Mouse (Mus musculus): ENCODE measurements around the gene AU022751. TPM values are rescaled to one million over a fixed set of nuclear protein-coding genes. Genes with fewer than 3 reads are reported as not detected.
"Not testable (repeated sequence)": the region's sequence is repeated elsewhere in the genome, so short reads cannot be mapped to it uniquely, and the experiment has no call there.

AU022751 gene
- polyA plus RNA-seq (2015; fragmentation: Nextera tagmentation; extraction: Ambion mirVana): 0.09 TPM in 1 of 2 replicates, not detected in the other

GRCm38 (mm10) chrX:6082954-6083680 lies at the start of gene AU022751:
Gene AU022751 (minus strand): TSS chrX:6083419.
- Histone ChIP-seq H3K4me1 (ENCODE audit: control insufficient read depth, insufficient read depth, low read depth, low read length) (no peaks in the 10 kb centered on the region), H3K4me3 (ENCODE audit: low read length) (no peak within 1 kb of the TSS), H3K27me3 (replicated peaks; ENCODE audit: control insufficient read depth, insufficient read depth, low read length) (no peaks in the 10 kb centered on the region), H3K27ac (ENCODE audit: low read depth, low read length) (no peak within 1 kb of the TSS), H3K9ac (ENCODE audit: low read depth, low read length) (no peak within 1 kb of the TSS), H3K9me3 (ENCODE audit: control insufficient read depth, low read length) (peaks cover 24% of the 10 kb centered on the region), H3K4me2 (ENCODE audit: low read length) (no peak within 1 kb of the TSS), H3K36me3 (ENCODE audit: control insufficient read depth, insufficient read depth, low read length) (no peaks in the 10 kb centered on the region; the same call in 1 of the 2 replicates)
- no peak for ATAC-seq
- 87% methylated on average over 38 of the region's 39 CpGs for WGBS

GRCm38 (mm10) chrX:6091996-6092757 lies 9.0 kb upstream of the AU022751 start:
- H3K9me3 ChIP-seq (ENCODE audit: control insufficient read depth, low read length): no peaks in the 10 kb centered on the region
- WGBS: 10% methylated on average over 25 of the region's 30 CpGs
- H3K27me3 ChIP-seq (replicated peaks; ENCODE audit: control insufficient read depth, insufficient read depth, low read length): no peaks in the 10 kb centered on the region
- peak overlapping the region; percentile 82 for H3K27ac ChIP-seq (ENCODE audit: low read depth, low read length)
- H3K36me3 ChIP-seq (ENCODE audit: control insufficient read depth, insufficient read depth, low read length): no peaks in the 10 kb centered on the region
- peak; percentile 99 for ATAC-seq
- peak overlapping the region; percentile 69 for H3K9ac ChIP-seq (ENCODE audit: low read depth, low read length)
- H3K4me2 ChIP-seq (ENCODE audit: low read length): peak overlapping the region; percentile 54
- peak overlapping the region; percentile 54 for H3K4me3 ChIP-seq (ENCODE audit: low read length)
- H3K4me1 ChIP-seq (ENCODE audit: control insufficient read depth, insufficient read depth, low read depth, low read length): no peaks in the 10 kb centered on the region

- peak overlapping the region; percentile 54 for H3K4me3 ChIP-seq (ENCODE audit: low read length)
- peak overlapping the region; percentile 54 for H3K4me2 ChIP-seq (ENCODE audit: low read length)
- H3K9ac ChIP-seq (ENCODE audit: low read depth, low read length): peak overlapping the region; percentile 69
- H3K4me1 ChIP-seq (ENCODE audit: control insufficient read depth, insufficient read depth, low read depth, low read length): no peaks in the 10 kb centered on the region
- H3K9me3 ChIP-seq (ENCODE audit: control insufficient read depth, low read length): no peaks in the 10 kb centered on the region
- peak overlapping the region; percentile 82 for H3K27ac ChIP-seq (ENCODE audit: low read depth, low read length)
- no peaks in the 10 kb centered on the region for H3K27me3 ChIP-seq (replicated peaks; ENCODE audit: control insufficient read depth, insufficient read depth, low read length)
- peak; percentile 65; the same call in 1 of the 2 replicates for ATAC-seq
- 16% methylated on average over 12 of the region's 12 CpGs for WGBS
- H3K36me3 ChIP-seq (ENCODE audit: control insufficient read depth, insufficient read depth, low read length): no peaks in the 10 kb centered on the region
Measured at GRCm38 (mm10) chrX:6091547-6091946, 8.3 kb upstream of the AU022751 start.

- WGBS: 93% methylated on average over 1 of the region's 1 CpGs
- no peak overlapping the region for H3K4me3 ChIP-seq (ENCODE audit: low read length)
- no peak for ATAC-seq
- H3K9ac ChIP-seq (ENCODE audit: low read depth, low read length): no peak overlapping the region
- no peaks in the 10 kb centered on the region for H3K27me3 ChIP-seq (replicated peaks; ENCODE audit: control insufficient read depth, insufficient read depth, low read length)
- H3K27ac ChIP-seq (ENCODE audit: low read depth, low read length): no peak overlapping the region
- no peaks in the 10 kb centered on the region for H3K36me3 ChIP-seq (ENCODE audit: control insufficient read depth, insufficient read depth, low read length)
- no peaks in the 10 kb centered on the region for H3K9me3 ChIP-seq (ENCODE audit: control insufficient read depth, low read length)
- H3K4me2 ChIP-seq (ENCODE audit: low read length): no peak overlapping the region
- H3K4me1 ChIP-seq (ENCODE audit: control insufficient read depth, insufficient read depth, low read depth, low read length): no peaks in the 10 kb centered on the region
Measured at GRCm38 (mm10) chrX:6061563-6061962, 21.7 kb downstream of the AU022751 start.

GRCm38 (mm10) chrX:6047936-6048614 lies 35.1 kb downstream of the AU022751 start:
- H3K27me3 ChIP-seq (replicated peaks; ENCODE audit: control insufficient read depth, insufficient read depth, low read length); H3K4me1 ChIP-seq (ENCODE audit: control insufficient read depth, insufficient read depth, low read depth, low read length); H3K36me3 ChIP-seq (ENCODE audit: control insufficient read depth, insufficient read depth, low read length); H3K9ac ChIP-seq (ENCODE audit: low read depth, low read length); H3K27ac ChIP-seq (ENCODE audit: low read depth, low read length); H3K9me3 ChIP-seq (ENCODE audit: control insufficient read depth, low read length): not testable (repeated sequence)
- peak overlapping the region; percentile 51 for H3K4me2 ChIP-seq (ENCODE audit: low read length)
- ATAC-seq: peak; percentile 67
- H3K4me3 ChIP-seq (ENCODE audit: low read length): peak overlapping the region; percentile 39
- 20% methylated on average over 1 of the region's 60 CpGs for WGBS

GRCm38 (mm10) chrX:6047066-6047935 lies 35.9 kb downstream of the AU022751 start, which contains the start of gene Nudt11:
Gene Nudt11 (plus strand): TSS chrX:6047453.
- peak; percentile 93 for ATAC-seq
- H3K27ac ChIP-seq (ENCODE audit: low read depth, low read length); H3K36me3 ChIP-seq (ENCODE audit: control insufficient read depth, insufficient read depth, low read length); H3K27me3 ChIP-seq (replicated peaks; ENCODE audit: control insufficient read depth, insufficient read depth, low read length); H3K4me1 ChIP-seq (ENCODE audit: control insufficient read depth, insufficient read depth, low read depth, low read length); H3K9me3 ChIP-seq (ENCODE audit: control insufficient read depth, low read length); H3K9ac ChIP-seq (ENCODE audit: low read depth, low read length); H3K4me2 ChIP-seq (ENCODE audit: low read length): not testable (repeated sequence)
- peak within 1 kb of the TSS; percentile 39 for H3K4me3 ChIP-seq (ENCODE audit: low read length)
- WGBS: 13% methylated on average over 16 of the region's 121 CpGs

Small RNAs within 50 kb of the gene (microRNA-seq; reads per million reads assigned to microRNA genes)
- gene Gm27360: not detected

Other genes starting within 250 kb of the AU022751 start
- 19.6 and 19.8 TPM in 2 replicates for gene Nudt11, start 36.0 kb downstream of the AU022751 start, polyA plus RNA-seq (2015; fragmentation: Nextera tagmentation; extraction: Ambion mirVana)
- gene Nudt10, start 89.6 kb upstream of the AU022751 start, polyA plus RNA-seq (2015; fragmentation: Nextera tagmentation; extraction: Ambion mirVana): 44.2 and 45.1 TPM in 2 replicates
- gene Bmp15, start 237.3 kb upstream of the AU022751 start, polyA plus RNA-seq (2015; fragmentation: Nextera tagmentation; extraction: Ambion mirVana): 0.12 and 0.18 TPM in 2 replicates

Measured in hindbrain, embryonic 16.5 days (tissue).